Mouse (Mus musculus) adrenal gland (tissue): ENCODE measurements around the gene Fads1.
"Not testable (repeated sequence)": the region's sequence is repeated elsewhere in the genome, so short reads cannot be mapped to it uniquely, and the experiment has no call there.

Experiments
- intact Hi-C: fragments of 180-260 bp; cut with DNase I; formaldehyde crosslinking; loops from one replicate; pipeline ENCODE4 v1.15.1; 2025
- long read RNA-seq, 2 experiments: library from polyadenylated mRNA; unstranded; transcript quantifications; one replicate each; pipeline ENCODE4 v2.0.0; 2020; ENCODE audit warnings: borderline replicate concordance in 1 of 2; ENCODE audit not compliant: insufficient replicate concordance in 1 of 2

The Fads1 gene
- long read RNA-seq, experiment 1, transcript Fads1-201 (12 exons, 3,460 nt) = major isoform, 264 of 345 reads
- long read RNA-seq, experiment 1, partial matches to known transcripts = 59 of 345 reads
- long read RNA-seq, experiment 1, other reads (novel, unspliced or antisense) = 20 of 345 reads
- long read RNA-seq, experiment 2, transcript Fads1-201 (12 exons, 3,460 nt) = major isoform, 560 of 821 reads
- long read RNA-seq, experiment 2, transcript Fads1-206 (5 exons, 1,310 nt) = minor isoform, 34 of 821 reads
- long read RNA-seq, experiment 2, partial matches to known transcripts = 178 of 821 reads
- long read RNA-seq, experiment 2, other reads (novel, unspliced or antisense) = 49 of 821 reads

DNA sequence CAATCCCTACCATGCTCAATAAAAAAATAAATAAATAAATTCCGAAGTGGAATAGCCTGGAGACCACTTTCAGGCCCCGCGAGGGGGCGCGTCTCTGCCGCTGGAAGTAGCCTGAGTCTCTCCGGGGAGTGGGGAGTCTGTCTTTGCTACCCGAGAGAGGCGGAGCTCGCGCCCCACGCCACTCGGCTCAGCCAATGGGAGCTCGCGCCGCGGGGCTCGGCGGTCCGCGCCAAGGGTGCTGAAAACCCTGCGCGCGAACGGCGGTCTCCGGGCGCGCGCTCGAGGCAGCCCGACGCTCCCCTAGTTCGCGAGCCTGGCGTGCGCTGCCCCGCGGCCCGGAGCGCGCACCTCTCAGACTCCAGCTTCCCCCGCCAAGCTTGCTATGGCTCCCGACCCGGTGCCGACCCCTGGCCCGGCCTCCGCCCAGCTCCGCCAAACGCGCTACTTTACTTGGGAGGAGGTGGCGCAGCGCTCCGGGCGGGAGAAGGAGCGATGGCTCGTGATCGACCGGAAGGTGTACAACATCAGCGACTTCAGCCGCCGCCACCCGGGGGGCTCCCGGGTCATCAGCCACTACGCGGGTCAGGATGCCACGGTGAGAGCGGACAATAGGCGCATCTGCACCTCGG lies at the start of gene Fads1:
Fads1 (plus strand) TSS at position 219 of the 629 bp plus-strand sequence.
- intact Hi-C loops = loop anchor here (2.0 kb wide), 1 partner anchor 82 kb away; the partner anchor contains the start of gene Fads2

DNA sequence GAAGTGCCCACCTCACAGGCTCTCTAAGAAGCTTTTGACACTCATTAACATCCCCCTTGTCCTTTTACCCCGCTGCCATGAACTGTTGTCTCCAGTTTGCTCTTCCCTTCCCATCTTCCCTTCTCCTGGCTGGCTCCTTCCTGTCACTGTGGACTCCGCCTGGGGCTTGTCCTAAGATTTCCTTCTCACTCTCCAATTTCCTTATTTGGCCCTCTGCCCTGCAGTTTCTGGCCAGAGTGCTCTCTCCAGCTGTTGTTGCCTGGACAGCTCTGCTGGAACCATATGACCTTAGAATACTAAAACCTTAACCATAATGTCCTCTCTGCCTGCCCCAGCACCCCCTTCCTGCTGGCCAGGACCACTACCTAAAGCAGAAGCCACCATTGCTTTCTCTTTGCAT lies 48.0 kb upstream of the Fads1 start:
- intact Hi-C loops = no loop called here

DNA sequence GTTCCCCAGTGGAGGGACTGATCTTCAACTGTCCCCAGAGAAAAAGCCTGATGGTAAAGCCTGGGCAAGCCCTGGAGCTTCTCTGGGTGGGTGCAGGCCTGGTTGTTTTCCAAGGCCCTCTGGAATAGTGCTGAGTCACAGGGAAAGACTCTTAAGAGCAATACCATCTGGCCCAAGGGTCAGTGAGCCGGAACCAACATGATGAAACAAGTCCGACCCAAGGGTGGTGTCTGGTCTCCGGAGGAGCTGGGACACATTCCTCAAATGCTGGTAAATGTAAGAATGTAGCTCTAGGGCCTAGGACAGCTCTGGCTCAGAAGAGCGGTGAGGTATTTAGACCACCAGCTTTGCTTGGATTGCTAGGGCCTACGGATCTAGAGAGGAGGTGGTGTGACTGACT lies 45.3 kb upstream of the Fads1 start:
- intact Hi-C loops = no loop called here

DNA sequence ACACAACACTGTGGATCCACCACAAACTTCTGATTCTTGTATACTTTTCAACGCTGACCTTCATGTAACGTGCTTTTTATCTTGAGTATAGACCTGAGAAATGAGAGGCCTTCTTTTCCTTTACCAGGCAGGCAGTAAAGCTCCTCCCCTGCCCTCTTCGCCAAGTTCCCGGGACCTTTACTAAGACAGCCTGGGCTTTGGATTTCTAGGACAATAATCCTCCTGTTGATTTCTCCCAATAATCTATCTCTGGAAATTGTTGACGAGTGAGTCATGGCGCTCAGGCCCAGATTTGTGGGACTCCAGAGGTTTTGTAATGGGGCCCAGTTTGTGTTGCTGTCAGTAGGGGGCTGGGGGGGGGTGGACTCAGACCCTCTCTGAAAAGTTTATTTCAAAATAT lies 43.0 kb upstream of the Fads1 start:
- intact Hi-C loops = no loop called here

DNA sequence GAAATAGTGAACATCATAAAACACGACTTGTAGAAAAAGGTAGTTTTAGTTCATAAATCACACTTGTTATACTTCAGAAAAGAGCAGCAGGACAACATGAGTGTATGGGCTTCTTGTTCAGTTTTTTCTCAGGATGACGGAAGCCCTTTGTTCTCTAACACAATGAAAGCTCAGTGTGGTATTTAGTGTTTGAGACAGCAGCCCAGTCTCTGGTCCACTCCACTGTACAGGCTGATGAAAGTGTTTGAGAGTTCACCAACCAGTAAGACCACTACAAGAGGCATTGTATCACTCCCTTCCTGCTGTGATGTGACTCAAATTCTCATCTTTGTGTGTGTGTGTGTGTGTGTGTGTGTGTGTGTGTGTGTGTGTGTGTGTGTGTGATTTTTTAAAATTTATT lies 39.0 kb upstream of the Fads1 start:
- intact Hi-C loops = no loop called here

DNA sequence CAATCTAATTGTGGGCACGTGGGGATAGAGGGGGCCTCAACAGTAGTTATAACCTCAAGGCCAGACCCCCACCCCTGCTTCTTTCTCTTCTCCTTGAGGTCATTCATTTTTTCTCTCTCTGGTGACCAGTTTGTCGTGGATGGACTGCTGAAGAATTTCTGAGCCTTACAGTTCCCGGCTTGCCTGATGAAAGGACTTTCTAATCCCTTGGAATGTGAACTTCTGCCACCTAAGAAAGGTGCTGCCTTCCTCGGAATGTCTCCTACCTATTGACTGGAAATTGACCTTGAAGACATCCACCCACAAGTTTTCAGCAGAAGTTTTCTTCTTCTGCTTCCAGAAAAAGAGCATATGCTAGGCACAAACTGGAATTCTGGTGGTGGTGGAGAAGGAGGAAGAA lies 38.2 kb upstream of the Fads1 start:
- intact Hi-C loops = no loop called here

DNA sequence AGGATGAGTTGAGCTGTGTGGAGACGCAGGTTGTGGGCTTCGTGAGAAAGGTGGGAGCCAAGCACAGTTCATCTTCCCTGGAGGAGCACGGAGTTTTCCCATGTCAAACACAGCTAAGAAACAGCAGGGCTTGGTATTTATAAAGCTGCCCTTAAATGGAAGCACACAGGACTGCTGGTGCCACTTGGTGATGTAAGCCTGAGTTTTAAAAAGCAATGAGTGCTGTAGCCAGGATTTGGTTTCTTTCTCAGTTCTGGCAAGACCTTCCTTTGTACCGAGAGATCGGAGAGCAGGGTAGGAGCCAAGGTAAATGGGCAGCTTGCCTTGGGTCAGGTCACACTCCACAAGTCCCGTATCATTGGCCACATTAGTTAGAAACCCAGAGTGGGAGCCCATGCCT lies 34.1 kb upstream of the Fads1 start:
- intact Hi-C loops = no loop called here

DNA sequence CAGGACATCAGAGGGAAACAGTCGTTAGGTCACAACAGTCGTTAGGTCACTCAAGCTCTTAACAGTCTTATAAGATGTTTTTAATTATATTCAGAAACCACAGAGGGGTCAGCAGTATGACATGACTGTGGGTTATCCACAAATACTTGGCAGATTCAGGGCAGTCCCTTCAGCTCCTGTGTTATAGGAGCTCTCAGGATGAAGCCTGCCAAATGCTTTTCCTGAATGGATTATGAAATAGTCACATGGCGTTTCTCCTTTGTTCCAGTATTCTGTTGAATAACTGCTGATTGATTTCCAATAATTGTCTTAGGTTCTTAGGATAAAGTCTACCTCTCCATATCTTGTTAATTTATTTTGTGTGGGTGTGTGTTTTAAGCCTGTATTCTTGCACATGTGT lies 33.5 kb upstream of the Fads1 start:
- intact Hi-C loops = no loop called here

DNA sequence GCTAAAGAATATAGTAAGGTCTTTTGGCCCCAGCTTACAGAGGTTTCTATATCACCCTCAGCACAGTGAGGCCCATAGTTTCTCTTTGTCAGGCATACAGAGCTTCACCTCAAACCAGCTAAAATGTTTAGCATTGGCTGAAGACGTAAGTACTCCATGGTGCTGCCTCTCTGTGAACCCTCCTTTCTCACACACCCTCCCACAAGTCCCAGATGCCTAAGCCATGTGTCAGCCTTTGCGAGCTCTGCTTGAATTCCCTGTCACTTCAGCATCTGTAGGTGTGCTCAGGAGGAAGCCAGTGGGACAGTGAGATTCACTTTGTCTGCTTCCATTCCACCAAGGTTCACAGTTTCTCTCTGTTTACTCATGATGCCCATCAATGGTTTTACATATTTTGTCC lies 25.0 kb upstream of the Fads1 start:
- intact Hi-C loops = no loop called here

DNA sequence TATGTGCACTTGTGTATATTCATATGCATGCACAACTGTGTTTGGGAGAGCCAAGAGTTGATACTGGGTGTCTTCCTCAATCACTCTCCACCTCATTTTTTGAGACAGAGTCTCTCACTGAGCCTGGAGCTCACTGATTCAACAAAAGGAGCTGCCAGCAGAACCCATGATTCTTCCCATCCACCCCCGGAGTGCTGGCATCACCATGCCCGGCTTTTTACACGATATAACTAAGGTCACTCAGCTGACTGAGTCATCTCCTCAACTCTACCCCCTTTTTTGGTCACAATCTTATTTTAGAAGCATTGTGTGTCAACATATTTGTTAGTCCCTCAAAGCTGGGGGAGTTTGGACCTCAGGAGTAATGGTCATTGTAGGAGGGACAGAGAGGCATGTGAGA lies 18.8 kb upstream of the Fads1 start:
- intact Hi-C loops = no loop called here

DNA sequence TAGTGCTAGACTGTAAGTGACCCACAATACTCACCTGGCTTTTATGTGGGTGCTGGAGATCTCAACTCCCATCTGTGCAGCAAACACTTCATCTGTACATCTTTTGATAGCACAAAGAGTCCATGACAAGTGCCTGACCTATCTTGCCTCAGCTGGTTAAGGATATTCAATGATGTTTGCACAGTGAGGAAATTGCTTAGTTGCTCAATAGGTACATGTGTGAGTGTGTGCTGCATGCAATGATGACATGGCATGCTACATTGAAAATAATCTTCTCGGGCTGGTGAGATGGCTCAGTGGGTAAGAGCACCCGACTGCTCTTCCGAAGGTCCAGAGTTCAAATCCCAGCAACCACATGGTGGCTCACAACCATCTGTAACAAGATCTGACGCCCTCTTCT lies 16.8 kb upstream of the Fads1 start:
- intact Hi-C loops = not testable (repeated sequence)

DNA sequence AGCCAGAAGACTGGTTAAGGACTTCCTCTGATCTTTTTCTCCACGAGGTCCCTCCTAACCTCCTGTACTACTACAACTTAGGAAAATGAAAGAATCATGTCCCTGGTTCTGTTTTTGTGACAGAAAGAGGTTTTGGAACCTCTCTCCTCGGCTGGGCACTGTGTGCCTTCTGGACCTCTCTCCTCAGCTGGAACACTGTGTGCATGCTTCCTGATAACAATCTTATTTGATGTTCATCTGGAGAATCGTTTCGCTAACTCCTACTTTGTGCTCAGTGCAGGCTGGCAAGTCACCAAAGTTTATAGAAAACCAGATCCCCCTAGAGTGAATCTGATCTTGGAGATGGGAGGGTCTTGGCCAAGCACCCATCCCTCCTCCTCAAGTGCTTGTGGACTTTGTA lies 15.6 kb upstream of the Fads1 start:
- intact Hi-C loops = no loop called here

DNA sequence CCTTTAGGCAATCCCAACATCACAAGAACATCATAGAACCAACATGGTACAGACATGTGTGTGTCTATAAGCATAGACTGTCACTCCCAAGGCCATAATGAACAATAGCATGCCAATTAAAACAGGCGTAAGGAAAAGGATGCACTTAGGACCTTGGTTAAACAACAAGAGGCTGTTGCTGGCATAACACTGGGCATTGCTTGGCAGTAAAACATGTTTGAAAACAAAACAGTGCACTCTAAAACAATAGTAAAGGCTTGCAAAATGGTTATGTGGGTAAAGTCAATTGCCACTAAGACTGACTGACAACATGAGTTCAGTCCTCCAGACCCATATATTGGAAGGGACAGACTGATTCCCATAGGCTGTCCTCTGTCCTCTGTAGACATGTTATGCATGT lies 14.7 kb upstream of the Fads1 start:
- intact Hi-C loops = no loop called here

DNA sequence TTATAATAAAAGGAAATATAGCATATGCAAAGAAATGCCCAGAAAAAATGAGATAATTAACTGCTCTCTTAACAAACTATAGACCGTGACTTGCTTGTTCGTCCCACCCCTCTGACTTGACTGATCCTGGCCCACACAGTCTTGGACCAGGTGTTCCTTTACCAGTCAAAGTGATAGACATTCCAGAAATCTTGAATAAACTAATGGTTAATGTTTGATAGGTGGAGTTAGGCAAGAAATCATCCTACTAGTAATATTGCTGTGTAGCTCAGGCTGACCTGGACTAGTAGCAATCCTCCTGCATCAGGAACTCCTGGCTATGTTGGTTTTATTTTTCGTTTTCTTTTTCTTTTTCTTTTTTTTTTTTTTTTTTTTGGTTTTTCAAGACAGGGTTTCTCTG lies 14.2 kb upstream of the Fads1 start:
- intact Hi-C loops = no loop called here

DNA sequence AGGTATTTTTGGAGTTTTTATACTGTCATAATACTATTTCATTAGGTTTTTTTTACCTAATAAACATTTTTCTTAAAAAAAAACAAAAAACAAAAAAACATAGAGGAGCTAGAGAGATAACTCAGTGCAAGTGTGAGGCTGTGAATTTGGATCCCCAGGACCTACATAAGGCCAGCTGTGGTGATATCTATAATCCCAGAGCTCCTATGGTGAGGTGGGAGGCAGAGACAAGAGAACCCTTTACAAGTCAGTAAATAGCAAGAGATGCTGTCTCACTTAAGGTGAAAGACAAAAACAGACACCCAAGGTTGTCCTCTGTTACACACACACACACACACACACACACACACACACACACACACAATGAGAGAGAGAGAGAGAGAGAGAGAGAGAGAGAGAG lies 13.5 kb upstream of the Fads1 start:
- intact Hi-C loops = no loop called here

DNA sequence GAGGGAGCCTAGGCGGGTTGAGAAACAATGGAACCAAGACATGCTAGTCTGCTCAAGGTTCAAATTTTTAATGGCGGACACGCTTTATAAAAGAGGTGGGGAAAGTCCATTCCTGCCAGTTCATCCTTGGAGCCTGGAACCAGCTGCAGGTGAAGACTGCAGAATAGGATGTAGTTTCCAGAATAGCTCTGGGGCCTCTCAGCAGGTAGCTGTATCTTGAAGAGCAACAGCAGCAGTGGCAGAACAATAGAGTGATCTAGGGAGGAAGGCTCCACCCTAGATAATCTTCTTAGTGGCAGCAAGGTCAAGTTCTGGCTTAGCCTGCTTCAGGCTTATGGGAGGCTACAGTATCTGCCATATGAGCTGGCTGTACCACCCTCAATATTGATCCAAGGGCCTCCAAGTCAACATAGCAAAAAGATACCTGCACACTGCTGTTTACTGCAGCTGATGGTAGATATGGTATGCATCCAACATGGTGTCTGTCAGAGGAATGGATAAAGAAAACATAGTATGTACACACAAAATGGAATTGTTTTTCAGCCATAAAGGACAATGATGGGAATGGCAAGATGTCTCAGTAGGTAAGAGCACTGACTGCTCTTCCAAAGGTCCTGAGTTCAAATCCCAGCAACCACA lies 12.9 kb upstream of the Fads1 start:
- intact Hi-C loops = not testable (repeated sequence)

DNA sequence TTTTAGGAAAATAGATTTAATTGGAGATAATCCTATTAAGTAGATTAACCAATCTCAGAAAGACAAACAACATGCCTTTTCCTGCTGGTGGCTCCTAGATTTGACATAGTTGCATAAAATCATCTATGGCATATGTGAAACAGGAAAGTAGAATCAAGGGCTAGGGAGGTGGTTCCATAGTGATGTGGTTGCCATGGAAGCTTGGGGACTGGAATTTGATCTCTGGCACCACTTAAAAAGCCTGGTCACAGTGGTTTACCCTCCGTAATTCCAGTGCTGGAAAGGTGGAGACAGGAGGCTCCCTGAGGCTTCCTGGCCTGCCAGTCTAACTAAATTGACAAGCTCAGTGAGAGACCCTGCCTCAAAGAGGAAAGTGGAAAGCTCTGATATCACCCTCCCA lies 12.2 kb upstream of the Fads1 start:
- intact Hi-C loops = no loop called here

DNA sequence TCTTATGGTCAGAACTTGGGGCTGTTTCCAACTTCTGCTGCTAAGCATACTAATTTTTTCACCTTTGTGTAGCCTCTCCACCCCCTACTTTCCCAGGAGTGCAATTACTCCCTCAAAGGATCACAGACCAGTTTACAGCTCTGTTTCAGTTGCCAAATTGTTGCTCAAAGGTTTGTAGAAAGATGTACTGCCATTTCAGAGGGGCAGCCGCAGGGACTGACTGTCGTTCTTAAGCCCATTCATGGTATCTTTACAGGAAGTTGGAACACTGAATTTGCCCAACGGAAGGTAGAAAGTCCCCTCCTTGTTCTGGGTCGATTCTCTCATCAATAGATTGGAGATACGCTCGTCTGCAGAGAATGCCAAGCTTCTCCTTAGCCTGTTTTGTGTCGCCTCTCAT lies 11.3 kb upstream of the Fads1 start:
- intact Hi-C loops = no loop called here

DNA sequence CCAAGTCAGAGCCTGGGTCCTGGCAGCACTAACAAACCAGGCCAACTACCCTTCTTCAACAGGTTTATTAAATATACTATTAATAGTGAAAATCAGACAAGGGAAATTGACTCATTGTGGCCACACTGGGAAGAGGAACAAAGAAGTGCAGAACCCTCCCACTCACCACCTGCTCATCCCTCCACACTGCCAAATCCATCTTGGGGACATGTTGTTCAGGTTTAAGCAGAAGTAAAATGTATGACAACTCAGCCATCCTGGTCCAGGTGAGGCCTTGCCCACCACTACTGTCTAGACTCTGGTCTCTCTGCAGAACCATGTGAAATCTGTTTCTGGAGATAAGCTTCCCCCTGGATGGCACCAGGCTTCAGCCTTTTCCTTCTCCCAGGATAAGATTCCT lies 10.8 kb upstream of the Fads1 start:
- intact Hi-C loops = no loop called here

DNA sequence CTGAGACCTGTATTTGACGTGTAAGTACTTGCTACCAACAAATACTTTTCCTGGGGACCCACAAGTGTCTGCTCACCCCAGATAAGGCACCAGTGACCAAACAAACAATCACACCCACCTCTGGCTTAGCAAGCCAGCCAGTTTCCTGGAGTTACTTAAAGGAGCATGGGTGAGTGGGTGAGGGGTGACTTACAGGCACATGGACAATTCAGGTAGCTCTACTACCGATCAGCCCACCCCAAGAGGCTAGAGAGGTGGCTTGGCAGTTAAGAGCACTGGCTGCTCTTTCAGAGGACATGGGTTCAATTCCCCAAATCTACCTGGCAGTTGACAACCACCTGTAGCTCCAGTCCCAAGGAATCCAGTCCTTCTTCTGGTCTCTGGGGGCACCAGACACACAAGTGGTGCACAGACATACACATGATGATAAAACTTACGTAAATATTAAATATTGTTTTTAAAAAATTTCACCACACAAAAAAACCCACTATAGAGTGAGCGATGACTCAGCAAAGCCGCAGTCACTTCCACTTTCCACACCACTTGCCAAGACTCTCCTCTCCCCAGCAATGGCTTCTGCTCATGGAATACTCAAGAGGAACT lies 9.5 kb upstream of the Fads1 start:
- intact Hi-C loops = no loop called here

DNA sequence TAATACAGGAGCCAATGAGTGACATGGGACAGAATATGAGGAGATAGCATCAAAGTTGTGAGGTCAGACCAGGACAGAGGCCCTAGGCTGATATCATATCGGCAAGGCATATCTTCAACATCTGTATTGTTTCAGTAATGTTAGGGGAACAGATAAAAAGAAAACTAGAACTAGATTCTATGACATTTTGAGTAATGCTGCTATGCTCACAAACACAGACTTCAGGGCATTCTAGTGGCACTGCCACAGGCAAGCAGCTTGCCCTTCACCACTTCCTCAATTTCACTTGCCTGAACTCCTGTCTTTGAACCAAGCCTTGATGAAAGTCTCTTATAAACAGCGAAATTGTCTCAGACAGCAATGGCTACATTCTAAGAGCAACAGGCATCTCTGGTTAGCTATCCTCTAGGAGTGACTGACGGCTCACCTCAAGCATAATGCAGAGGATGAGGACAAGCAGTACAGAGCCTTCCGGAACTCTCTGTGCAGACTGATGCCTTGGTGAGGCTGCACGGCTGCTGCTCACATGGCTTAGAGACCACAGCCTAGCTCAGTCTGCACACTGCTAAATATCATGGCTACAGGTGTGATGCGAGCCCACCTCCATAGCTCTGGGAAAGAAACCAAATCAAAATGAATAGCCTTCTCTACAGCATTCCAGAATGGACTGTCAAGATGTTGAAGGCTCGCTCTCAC lies 8.7 kb upstream of the Fads1 start:
- intact Hi-C loops = no loop called here

DNA sequence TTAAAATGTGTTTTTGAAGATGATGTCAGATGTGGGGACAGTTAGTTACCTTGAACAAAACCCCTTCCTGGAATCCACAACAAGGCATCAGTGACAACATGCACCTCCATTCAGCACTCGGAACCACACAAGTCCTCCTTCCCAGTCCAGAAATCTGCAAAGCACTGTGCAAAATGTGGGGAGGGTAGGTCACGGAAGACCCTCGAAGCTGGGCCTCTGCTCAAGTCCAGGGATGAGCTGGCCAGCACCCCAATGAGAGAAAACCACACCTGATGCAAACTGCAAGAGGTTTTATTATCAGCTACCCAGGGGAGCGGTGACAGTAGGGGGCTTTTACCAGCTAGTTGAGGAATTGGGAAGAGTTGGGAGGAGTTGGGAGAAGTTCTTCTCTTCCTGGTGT lies 7.7 kb upstream of the Fads1 start:
- intact Hi-C loops = loop anchor here (5.0 kb wide), 1 partner anchor 48 kb away; no protein-coding TSS in a partner anchor
